24 mouse cellular contexts compared by ENCODE assay signal in genomic region chr3:131202311-131202710, GRCm38 (mm10).
DNase-seq lines count a peak whose midpoint lies in the region; ATAC-seq lines count a peak whose summit lies in the region.
"Had no signal": no experiment of that assay in that cellular context is flagged by ENCODE, and none has a peak within 500 bp of the region (broad histone marks: within the 10 kb centered on the region; RNA-seq: fewer than 3 reads in every experiment).

No protein-coding gene starts in this region.

- no peak for ATAC-seq in kidney, embryonic 15.5 days (replicated peaks; ENCODE audit: low FRiP score)
- ATAC-seq in midbrain, embryonic 12.5 days (ENCODE audit: low FRiP score, low read depth) = peak; percentile 45; the same call in 1 of the 2 replicates
- no peak for ATAC-seq in midbrain, embryonic 14.5 days (ENCODE audit: low FRiP score, low TSS enrichment)
- peak; percentile 82; the same call in 1 of the 2 replicates for ATAC-seq in embryonic facial prominence, embryonic 15.5 days (ENCODE audit: insufficient number of reproducible peaks, low FRiP score, low TSS enrichment, low read depth)
- ATAC-seq: activated CD4-positive, CD25-positive, alpha-beta regulatory T cell, adult 4 months; forebrain, embryonic 13.5 days; hindbrain, postnatal 0 days; intestine, embryonic 16.5 days; liver, embryonic 12.5 days had no signal

- WGBS in kidney, embryonic 15.5 days = 48% methylated on average over 7 of the region's 7 CpGs
- 25% methylated on average over 7 of the region's 7 CpGs for WGBS in midbrain, embryonic 12.5 days
- WGBS in midbrain, embryonic 14.5 days = 33% methylated on average over 7 of the region's 7 CpGs
- 27% methylated on average over 7 of the region's 7 CpGs for WGBS in embryonic facial prominence, embryonic 15.5 days

- DNase-seq in kidney, adult 9 months = peak; percentile 12
- no peak for DNase-seq in midbrain, embryonic 14.5 days
- DNase-seq in left cerebral cortex, postnatal 10 days (ENCODE audit: extremely low spot score in 1 of 2, low spot score in 2 of 2) = no peak
- no peak for DNase-seq in spleen, postnatal 36 days (ENCODE audit: low spot score in 2 of 2)
- DNase-seq: adrenal gland, postnatal 10 days; cerebellum, adult 18-20 months; cerebellum, postnatal 14 days; gastrocnemius, postnatal 10 days; kidney, postnatal 4 days; lung, adult 18-20 months; lung, postnatal 14 days; thymus, adult 2 months; thymus, postnatal 4 days had no signal

- intact Hi-C loops in left cerebral cortex, postnatal 10 days (cut with DNase I) = no loop called here

- no peak overlapping the region for H3K4me2 ChIP-seq in kidney, embryonic 15.5 days
- no peak overlapping the region for H3K4me2 ChIP-seq in midbrain, embryonic 12.5 days (replicated peaks)
- no peak overlapping the region for H3K4me2 ChIP-seq in midbrain, embryonic 14.5 days (ENCODE audit: low read length)
- H3K4me2 ChIP-seq in embryonic facial prominence, embryonic 15.5 days (replicated peaks) = no peak overlapping the region
- H3K4me2 ChIP-seq: forebrain, embryonic 13.5 days; heart, embryonic 11.5 days; limb, embryonic 12.5 days; liver, embryonic 12.5 days had no signal

- H3K9ac ChIP-seq in kidney, embryonic 15.5 days = no peak overlapping the region
- no peak overlapping the region for H3K9ac ChIP-seq in midbrain, embryonic 12.5 days (replicated peaks)
- no peak overlapping the region for H3K9ac ChIP-seq in midbrain, embryonic 14.5 days (replicated peaks; ENCODE audit: low read length)
- no peak overlapping the region for H3K9ac ChIP-seq in embryonic facial prominence, embryonic 15.5 days
- H3K9ac ChIP-seq: forebrain, embryonic 13.5 days; limb, embryonic 12.5 days; liver, embryonic 12.5 days had no signal

- peaks cover 11% of the 10 kb centered on the region for H3K4me1 ChIP-seq in kidney, embryonic 15.5 days
- peaks cover 9% of the 10 kb centered on the region for H3K4me1 ChIP-seq in midbrain, embryonic 12.5 days
- H3K4me1 ChIP-seq in midbrain, embryonic 14.5 days (ENCODE audit: control insufficient read depth, insufficient read depth, low read length) = peaks cover 4% of the 10 kb centered on the region; the same call in 1 of the 2 replicates
- peaks cover 7% of the 10 kb centered on the region; the same call in 1 of the 2 replicates for H3K4me1 ChIP-seq in embryonic facial prominence, embryonic 15.5 days
- H3K4me1 ChIP-seq: liver, embryonic 12.5 days had no signal

- H3K4me3 ChIP-seq in kidney, embryonic 15.5 days (replicated peaks) = no peak overlapping the region
- no peak overlapping the region for H3K4me3 ChIP-seq in midbrain, embryonic 12.5 days
- no peak overlapping the region for H3K4me3 ChIP-seq in midbrain, embryonic 14.5 days (replicated peaks; ENCODE audit: low read depth, low read length)
- no peak overlapping the region for H3K4me3 ChIP-seq in embryonic facial prominence, embryonic 15.5 days (replicated peaks)
- H3K4me3 ChIP-seq: forebrain, embryonic 13.5 days; limb, embryonic 12.5 days; liver, embryonic 12.5 days had no signal

- no peak overlapping the region for H3K27ac ChIP-seq in kidney, embryonic 15.5 days
- H3K27ac ChIP-seq in midbrain, embryonic 12.5 days (replicated peaks) = no peak overlapping the region
- no peak overlapping the region for H3K27ac ChIP-seq in midbrain, embryonic 14.5 days (replicated peaks; ENCODE audit: low read depth, low read length)
- H3K27ac ChIP-seq in embryonic facial prominence, embryonic 15.5 days (replicated peaks) = no peak overlapping the region
- H3K27ac ChIP-seq: forebrain, embryonic 13.5 days; hindbrain, postnatal 0 days; liver, embryonic 12.5 days; stomach, postnatal 0 days had no signal

- no peaks in the 10 kb centered on the region for H3K9me3 ChIP-seq in kidney, embryonic 15.5 days (replicated peaks)
- no peaks in the 10 kb centered on the region for H3K9me3 ChIP-seq in midbrain, embryonic 12.5 days
- no peaks in the 10 kb centered on the region for H3K9me3 ChIP-seq in midbrain, embryonic 14.5 days (ENCODE audit: control insufficient read depth, low read length)
- H3K9me3 ChIP-seq in embryonic facial prominence, embryonic 15.5 days (replicated peaks) = no peaks in the 10 kb centered on the region
- H3K9me3 ChIP-seq: forebrain, embryonic 13.5 days; limb, embryonic 12.5 days; liver, embryonic 12.5 days had no signal

- no peaks in the 10 kb centered on the region for H3K27me3 ChIP-seq in kidney, embryonic 15.5 days
- H3K27me3 ChIP-seq in midbrain, embryonic 12.5 days = no peaks in the 10 kb centered on the region
- no peaks in the 10 kb centered on the region for H3K27me3 ChIP-seq in midbrain, embryonic 14.5 days (ENCODE audit: control insufficient read depth, insufficient read depth, low read length)
- H3K27me3 ChIP-seq in embryonic facial prominence, embryonic 15.5 days = no peaks in the 10 kb centered on the region
- H3K27me3 ChIP-seq: forebrain, embryonic 13.5 days; limb, embryonic 12.5 days had no signal

- H3K36me3 ChIP-seq in kidney, embryonic 15.5 days = no peaks in the 10 kb centered on the region
- 0 out of 2 replicates have a peak, but pooled peaks cover 9% of the 10 kb centered on the region for H3K36me3 ChIP-seq in midbrain, embryonic 12.5 days
- peaks cover 14% of the 10 kb centered on the region; the same call in 1 of the 2 replicates for H3K36me3 ChIP-seq in midbrain, embryonic 14.5 days (ENCODE audit: control insufficient read depth, insufficient read depth, low read length)
- no peaks in the 10 kb centered on the region for H3K36me3 ChIP-seq in embryonic facial prominence, embryonic 15.5 days
- H3K36me3 ChIP-seq: liver, embryonic 12.5 days had no signal

Comparison
In these comparisons a context has a peak if more than half of its experiments do, and no peak if none do; other contexts are left out.
1. ATAC-seq: peak in midbrain, embryonic 12.5 days (single experiment) and embryonic facial prominence, embryonic 15.5 days (single experiment); none in kidney, embryonic 15.5 days (single experiment) and midbrain, embryonic 14.5 days (single experiment).